Mouse (Mus musculus): ENCODE data around the gene Pramef8. TPM values are rescaled to one million over a fixed set of nuclear protein-coding genes. Genes with fewer than 3 reads are reported as not detected.

Gene Pramef8
- polyA plus RNA-seq, 2 experiments: 1.5 to 2.4 TPM

GRCm38 (mm10) chr4:143380716-143381004 is 31.6 kb upstream of the Pramef8 start:
- peak; percentile 68 for TF ChIP-seq CTCF (IDR thresholded peaks at IDR 0.05; ENCODE audit: low read depth)
- no peak for TF ChIP-seq EP300 (IDR thresholded peaks at IDR 0.05; ENCODE audit: low read depth)
- Histone ChIP-seq H3K9me3 (ENCODE audit: control insufficient read depth, low read length) (no peaks in the 10 kb centered on the region), H3K4me3 (ENCODE audit: insufficient read depth in 1 of 2, low read depth in 2 of 2, low read length in 2 of 2) (no peak overlapping the region), H3K4me1 (replicated peaks; ENCODE audit: control insufficient read depth in 2 of 2, insufficient read depth in 2 of 2, low read length in 1 of 2) (no peaks in the 10 kb centered on the region), H3K4me2 (ENCODE audit: low read depth) (no peak overlapping the region), H3K9ac (replicated peaks) (no peak overlapping the region), H3K36me3 (replicated peaks; ENCODE audit: control insufficient read depth, insufficient read depth, low read depth) (no peaks in the 10 kb centered on the region), H3K27me3 (ENCODE audit: control insufficient read depth, insufficient read depth, low read length) (no peaks in the 10 kb centered on the region), H3K27ac (no peak overlapping the region)
- ATAC-seq (ENCODE audit: insufficient read depth) (no peak), DNase-seq (ENCODE audit: low read depth in 3 of 3, low spot score in 3 of 3) (no peak)
- WGBS (ENCODE audit: insufficient replicate concordance): 1% methylated on average over 5 of the region's 5 CpGs

GRCm38 (mm10) chr4:143382163-143382562 is 30.1 kb upstream of the Pramef8 start:
- Histone ChIP-seq H3K27ac (no peak overlapping the region), H3K4me2 (ENCODE audit: low read depth) (no peak overlapping the region), H3K4me3 (ENCODE audit: insufficient read depth in 1 of 2, low read depth in 2 of 2, low read length in 2 of 2) (no peak overlapping the region), H3K27me3 (ENCODE audit: control insufficient read depth, insufficient read depth, low read length) (no peaks in the 10 kb centered on the region), H3K4me1 (replicated peaks; ENCODE audit: control insufficient read depth in 2 of 2, insufficient read depth in 2 of 2, low read length in 1 of 2) (no peaks in the 10 kb centered on the region), H3K9me3 (ENCODE audit: control insufficient read depth, low read length) (no peaks in the 10 kb centered on the region), H3K36me3 (replicated peaks; ENCODE audit: control insufficient read depth, insufficient read depth, low read depth) (no peaks in the 10 kb centered on the region), H3K9ac (replicated peaks) (no peak overlapping the region)
- TF ChIP-seq CTCF (IDR thresholded peaks at IDR 0.05; ENCODE audit: low read depth) (no peak), EP300 (IDR thresholded peaks at IDR 0.05; ENCODE audit: low read depth) (no peak)
- ATAC-seq (ENCODE audit: insufficient read depth) (no peak), DNase-seq (ENCODE audit: low read depth in 3 of 3, low spot score in 3 of 3) (no peak)
- WGBS (ENCODE audit: insufficient replicate concordance): 53% methylated on average over 3 of the region's 3 CpGs

GRCm38 (mm10) chr4:143383646-143384045 is 28.6 kb upstream of the Pramef8 start:
- Histone ChIP-seq H3K27me3 (ENCODE audit: control insufficient read depth, insufficient read depth, low read length) (no peaks in the 10 kb centered on the region), H3K27ac (no peak overlapping the region), H3K4me1 (replicated peaks; ENCODE audit: control insufficient read depth in 2 of 2, insufficient read depth in 2 of 2, low read length in 1 of 2) (no peaks in the 10 kb centered on the region), H3K4me2 (ENCODE audit: low read depth) (no peak overlapping the region), H3K9ac (replicated peaks) (no peak overlapping the region), H3K9me3 (ENCODE audit: control insufficient read depth, low read length) (no peaks in the 10 kb centered on the region), H3K4me3 (ENCODE audit: insufficient read depth in 1 of 2, low read depth in 2 of 2, low read length in 2 of 2) (no peak overlapping the region), H3K36me3 (replicated peaks; ENCODE audit: control insufficient read depth, insufficient read depth, low read depth) (no peaks in the 10 kb centered on the region)
- 39% methylated on average over 4 of the region's 4 CpGs for WGBS (ENCODE audit: insufficient replicate concordance)
- ATAC-seq (ENCODE audit: insufficient read depth) (no peak), DNase-seq (ENCODE audit: low read depth in 3 of 3, low spot score in 3 of 3) (no peak)
- TF ChIP-seq EP300 (IDR thresholded peaks at IDR 0.05; ENCODE audit: low read depth) (no peak), CTCF (IDR thresholded peaks at IDR 0.05; ENCODE audit: low read depth) (peak; percentile 19; the same call in 1 of the 2 replicates)

DNA sequence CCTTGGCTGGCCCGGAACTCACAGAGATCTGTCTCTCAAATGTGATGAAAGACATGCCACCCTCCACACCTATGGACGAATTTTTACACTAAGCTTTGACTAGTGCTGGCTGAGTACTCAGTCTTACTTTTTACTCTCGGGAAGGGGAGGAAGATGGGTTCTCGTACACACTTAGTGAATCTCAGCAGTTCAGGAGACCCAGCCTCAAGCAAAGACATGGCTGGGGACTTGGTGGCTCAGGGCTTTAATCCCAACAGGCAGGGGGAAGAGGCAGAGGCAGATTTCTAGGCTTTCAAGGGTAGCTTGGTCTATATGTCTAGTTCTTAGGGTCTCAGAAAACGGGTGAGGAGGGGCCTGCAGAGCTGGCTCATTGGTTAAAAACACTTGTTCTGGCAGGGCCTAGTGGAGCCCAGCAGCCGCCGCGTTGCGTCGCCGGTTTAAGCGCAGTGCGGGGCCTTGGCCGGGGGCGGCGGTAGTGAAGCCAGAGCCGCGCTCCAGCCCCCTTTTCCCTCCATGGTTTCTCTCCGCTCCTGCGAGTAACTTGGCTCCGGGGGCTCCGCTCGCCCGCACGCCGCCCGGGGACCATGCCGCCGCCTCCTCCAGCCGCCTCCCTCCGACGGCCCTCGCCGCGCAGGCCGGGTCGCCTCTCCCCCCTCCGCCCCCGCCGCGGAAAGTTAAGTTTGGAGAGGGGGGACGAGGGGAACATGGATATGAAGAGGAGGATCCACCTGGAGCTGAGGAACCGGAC is 23.1 kb upstream of the Pramef8 start:
- Histone ChIP-seq H3K4me2 (ENCODE audit: low read depth) (peak overlapping the region; percentile 33; the same call in 1 of the 2 replicates), H3K9me3 (ENCODE audit: control insufficient read depth, low read length) (no peaks in the 10 kb centered on the region), H3K36me3 (replicated peaks; ENCODE audit: control insufficient read depth, insufficient read depth, low read depth) (no peaks in the 10 kb centered on the region), H3K9ac (replicated peaks) (no peak overlapping the region), H3K27me3 (ENCODE audit: control insufficient read depth, insufficient read depth, low read length) (peaks cover 4% of the 10 kb centered on the region), H3K27ac (no peak overlapping the region), H3K4me3 (ENCODE audit: insufficient read depth in 1 of 2, low read depth in 2 of 2, low read length in 2 of 2) (peak overlapping the region in 1 of 2 experiments; percentile 21; a peak in 2 of 4 replicates), H3K4me1 (replicated peaks; ENCODE audit: control insufficient read depth in 2 of 2, insufficient read depth in 2 of 2, low read length in 1 of 2) (no peaks in the 10 kb centered on the region)
- TF ChIP-seq EP300 (IDR thresholded peaks at IDR 0.05; ENCODE audit: low read depth): no peak
- TF ChIP-seq CTCF (IDR thresholded peaks at IDR 0.05; ENCODE audit: low read depth): peak; percentile 17; the same call in 1 of the 2 replicates
- 8% methylated on average over 31 of the region's 43 CpGs for WGBS (ENCODE audit: insufficient replicate concordance)
- DNase-seq (ENCODE audit: low read depth in 3 of 3, low spot score in 3 of 3) (no peak), ATAC-seq (ENCODE audit: insufficient read depth) (no peak)

DNA sequence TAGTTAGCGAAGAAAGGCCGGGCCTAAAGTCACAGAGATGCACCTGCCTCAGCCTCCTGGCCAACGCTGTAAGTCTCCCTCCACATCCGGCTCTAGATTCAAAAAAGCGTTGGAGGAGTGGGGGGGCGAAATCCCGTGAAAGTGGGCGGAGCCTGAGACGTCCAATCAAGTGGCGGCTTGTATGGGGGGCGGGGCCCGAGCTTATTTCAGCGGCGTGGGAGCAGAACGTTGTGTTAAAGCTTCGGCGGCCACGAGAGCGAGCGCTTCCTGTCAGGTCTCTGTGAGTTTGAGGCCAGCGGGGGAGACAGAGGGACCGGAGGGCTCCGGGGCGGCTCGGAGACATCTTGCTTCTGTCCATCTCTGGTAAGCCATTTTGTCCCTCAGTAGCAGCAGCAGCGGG is 18.0 kb upstream of the Pramef8 start, which contains the start of gene Pramel1:
Gene Pramel1, plus strand, starts transcription at position 248 of the 400 bp plus-strand sequence.
- H3K36me3 ChIP-seq (replicated peaks; ENCODE audit: control insufficient read depth, insufficient read depth, low read depth): no peaks in the 10 kb centered on the region
- no peak within 1 kb of the TSS for H3K27ac ChIP-seq
- H3K27me3 ChIP-seq (ENCODE audit: control insufficient read depth, insufficient read depth, low read length): peaks cover 1% of the 10 kb centered on the region
- H3K9ac ChIP-seq (replicated peaks): no peak within 1 kb of the TSS
- no peak for DNase-seq (ENCODE audit: low read depth in 3 of 3, low spot score in 3 of 3)
- no peak within 1 kb of the TSS for H3K4me2 ChIP-seq (ENCODE audit: low read depth)
- no peaks in the 10 kb centered on the region for H3K4me1 ChIP-seq (replicated peaks; ENCODE audit: control insufficient read depth in 2 of 2, insufficient read depth in 2 of 2, low read length in 1 of 2)
- TF ChIP-seq EP300 (IDR thresholded peaks at IDR 0.05; ENCODE audit: low read depth): no peak
- TF ChIP-seq CTCF (IDR thresholded peaks at IDR 0.05; ENCODE audit: low read depth): no peak
- no peak within 1 kb of the TSS for H3K4me3 ChIP-seq (ENCODE audit: insufficient read depth in 1 of 2, low read depth in 2 of 2, low read length in 2 of 2)
- no peak for ATAC-seq (ENCODE audit: insufficient read depth)
- H3K9me3 ChIP-seq (ENCODE audit: control insufficient read depth, low read length): no peaks in the 10 kb centered on the region
- 67% methylated on average over 26 of the region's 26 CpGs for WGBS (ENCODE audit: insufficient replicate concordance)
